Mouse (Mus musculus) embryonic facial prominence, embryonic 13.5 days (tissue): ENCODE measurements around the gene Hoxc5. TPM values are rescaled to one million over a fixed set of nuclear protein-coding genes. Genes with fewer than 3 reads are reported as not detected.
A peak's percentile ranks its signal among the peaks of the same experiment; 100 is the strongest.

Source experiments
- ATAC-seq: fragments of 200-750 bp; cut with Nextera tagmentation; 2 replicates; pipeline ENCODE4 v1.8.0; 2017; ENCODE audit warnings: low read depth; ENCODE audit not compliant: insufficient number of reproducible peaks, insufficient read depth, low FRiP score, low TSS enrichment
- H3K27ac ChIP-seq: fragments of 300-500 bp; sonication (generic); 2 replicates; pipeline ENCODE4 v1.5.1; 2015; ENCODE audit warnings: moderate library complexity, mild to moderate bottlenecking, inconsistent platforms
- H3K27me3 ChIP-seq: fragments of 300-500 bp; sonication (generic); 2 replicates; pipeline ENCODE4 v1.6.1; 2015; ENCODE audit warnings: mild to moderate bottlenecking, inconsistent platforms
- H3K36me3 ChIP-seq: fragments of 300-500 bp; sonication (generic); 2 replicates; pipeline ENCODE4 v1.6.1; 2015; ENCODE audit warnings: mild to moderate bottlenecking, inconsistent platforms
- H3K4me1 ChIP-seq: fragments of 300-500 bp; sonication (generic); 2 replicates; pipeline ENCODE4 v1.6.1; 2015; ENCODE audit warnings: inconsistent platforms
- H3K4me2 ChIP-seq: fragments of 300-500 bp; sonication (generic); 2 replicates; pipeline ENCODE4 v1.6.1; 2015; ENCODE audit warnings: moderate library complexity, mild to moderate bottlenecking, inconsistent platforms
- H3K4me3 ChIP-seq: fragments of 300-500 bp; sonication (generic); 2 replicates; pipeline ENCODE4 v1.5.1; 2015; ENCODE audit warnings: mild to moderate bottlenecking, inconsistent platforms
- H3K9ac ChIP-seq: fragments of 300-500 bp; sonication (generic); 2 replicates; pipeline ENCODE4 v1.6.1; 2015; ENCODE audit warnings: mild to moderate bottlenecking, inconsistent platforms
- H3K9me3 ChIP-seq: fragments of 300-500 bp; sonication (generic); 2 replicates; pipeline ENCODE4 v1.6.1; 2016; ENCODE audit warnings: inconsistent platforms
- WGBS: fragments of 180-500 bp; shearing (Covaris S2); methylation state at CpG from one replicate; pipeline ENCODE4 v1.1.7; 2015; ENCODE audit warnings: mixed read lengths; 5-methylcytosine and 5-hydroxymethylcytosine counted together
- polyA plus RNA-seq: library from polyadenylated mRNA; unstranded; fragments of >200 nt; fragmentation: Nextera tagmentation; extraction: Ambion mirVana; gene quantifications from 2 replicates; pipeline ENCODE4 v1.2.1, GENCODE M21; 2015

The Hoxc5 gene
- polyA plus RNA-seq, 1 experiment from 2014 or later, result 1.8 TPM

GRCm38 (mm10) chr15:103009265-103010111, 42.2 kb downstream of the Hoxc5 start:
- Histone ChIP-seq H3K27ac (no peak overlapping the region), H3K4me2 (no peak overlapping the region), H3K4me3 (no peak overlapping the region), H3K4me1 (peaks cover 5% of the 10 kb centered on the region), H3K9me3 (no peaks in the 10 kb centered on the region), H3K27me3 (peaks cover 99% of the 10 kb centered on the region), H3K36me3 (no peaks in the 10 kb centered on the region), H3K9ac (no peak overlapping the region)
- WGBS, result 1% methylated on average over 27 of the region's 27 CpGs
- ATAC-seq, result no peak

GRCm38 (mm10) chr15:103010112-103010846, 43.0 kb downstream of the Hoxc5 start:
- no peak for ATAC-seq
- H3K9me3 ChIP-seq, result no peaks in the 10 kb centered on the region
- peaks cover 99% of the 10 kb centered on the region for H3K27me3 ChIP-seq
- H3K4me2 ChIP-seq, result no peak overlapping the region
- no peak overlapping the region for H3K9ac ChIP-seq
- no peak overlapping the region for H3K27ac ChIP-seq
- H3K4me1 ChIP-seq, result peaks cover 5% of the 10 kb centered on the region
- no peak overlapping the region for H3K4me3 ChIP-seq
- H3K36me3 ChIP-seq, result no peaks in the 10 kb centered on the region
- WGBS, result 2% methylated on average over 31 of the region's 31 CpGs

- no peak overlapping the region for H3K4me3 ChIP-seq
- 2% methylated on average over 28 of the region's 28 CpGs for WGBS
- no peaks in the 10 kb centered on the region for H3K9me3 ChIP-seq
- no peak overlapping the region for H3K9ac ChIP-seq
- ATAC-seq, result no peak
- H3K27ac ChIP-seq, result no peak overlapping the region
- no peaks in the 10 kb centered on the region for H3K36me3 ChIP-seq
- peaks cover 99% of the 10 kb centered on the region for H3K27me3 ChIP-seq
- H3K4me2 ChIP-seq, result no peak overlapping the region
- H3K4me1 ChIP-seq, result peaks cover 5% of the 10 kb centered on the region
Measured at GRCm38 (mm10) chr15:103010847-103011555, 43.8 kb downstream of the Hoxc5 start.

GRCm38 (mm10) chr15:103011928-103012486, 44.8 kb downstream of the Hoxc5 start:
- Histone ChIP-seq H3K27ac (no peak overlapping the region), H3K9ac (no peak overlapping the region), H3K4me2 (no peak overlapping the region), H3K27me3 (peaks cover 99% of the 10 kb centered on the region), H3K36me3 (no peaks in the 10 kb centered on the region), H3K9me3 (no peaks in the 10 kb centered on the region), H3K4me3 (no peak overlapping the region), H3K4me1 (peaks cover 5% of the 10 kb centered on the region)
- 2% methylated on average over 26 of the region's 26 CpGs for WGBS
- ATAC-seq, result no peak

GRCm38 (mm10) chr15:103013238-103013984, 46.2 kb downstream of the Hoxc5 start:
- ATAC-seq, result no peak
- Histone ChIP-seq H3K27ac (no peak overlapping the region), H3K4me2 (peak overlapping the region; percentile 20; the same call in 1 of the 2 replicates), H3K9ac (no peak overlapping the region), H3K36me3 (no peaks in the 10 kb centered on the region), H3K4me3 (no peak overlapping the region), H3K27me3 (peaks cover 99% of the 10 kb centered on the region), H3K9me3 (no peaks in the 10 kb centered on the region), H3K4me1 (peaks cover 5% of the 10 kb centered on the region)
- WGBS, result 3% methylated on average over 17 of the region's 17 CpGs

GRCm38 (mm10) chr15:103014166-103015008, 47.1 kb downstream of the Hoxc5 start:
- 1% methylated on average over 57 of the region's 57 CpGs for WGBS
- Histone ChIP-seq H3K4me1 (peaks cover 5% of the 10 kb centered on the region), H3K9ac (no peak overlapping the region), H3K4me2 (peak overlapping the region; percentile 20), H3K27me3 (peaks cover 99% of the 10 kb centered on the region), H3K4me3 (peak overlapping the region; percentile 23), H3K36me3 (no peaks in the 10 kb centered on the region), H3K27ac (no peak overlapping the region), H3K9me3 (no peaks in the 10 kb centered on the region)
- ATAC-seq, result no peak

- Histone ChIP-seq H3K4me2 (peak overlapping the region; percentile 18; the same call in 1 of the 2 replicates), H3K36me3 (no peaks in the 10 kb centered on the region), H3K27ac (no peak overlapping the region), H3K9me3 (no peaks in the 10 kb centered on the region), H3K27me3 (peaks cover 99% of the 10 kb centered on the region), H3K9ac (no peak overlapping the region), H3K4me1 (peaks cover 5% of the 10 kb centered on the region), H3K4me3 (peak overlapping the region; percentile 14)
- WGBS, result under 1% methylated on average over 26 of the region's 28 CpGs
- ATAC-seq, result no peak
Measured at GRCm38 (mm10) chr15:103015009-103015399, 47.8 kb downstream of the Hoxc5 start.

- Histone ChIP-seq H3K4me2 (no peak overlapping the region), H3K27ac (no peak overlapping the region), H3K4me3 (peak overlapping the region; percentile 14; the same call in 1 of the 2 replicates), H3K9ac (no peak overlapping the region), H3K9me3 (no peaks in the 10 kb centered on the region), H3K4me1 (peaks cover 5% of the 10 kb centered on the region), H3K27me3 (peaks cover 99% of the 10 kb centered on the region), H3K36me3 (no peaks in the 10 kb centered on the region)
- ATAC-seq, result no peak
- WGBS, result 1% methylated on average over 19 of the region's 19 CpGs
Measured at GRCm38 (mm10) chr15:103015406-103016166, 48.3 kb downstream of the Hoxc5 start.

GRCm38 (mm10) chr15:103018636-103019035, 51.4 kb downstream of the Hoxc5 start, which contains the start of gene Hoxc4:
Hoxc4 (plus strand) TSS chr15:103018934.
- Histone ChIP-seq H3K4me2 (no peak within 1 kb of the TSS), H3K9me3 (no peaks in the 10 kb centered on the region), H3K4me3 (no peak within 1 kb of the TSS), H3K36me3 (no peaks in the 10 kb centered on the region), H3K27me3 (peaks cover 100% of the 10 kb centered on the region), H3K9ac (no peak within 1 kb of the TSS), H3K4me1 (peaks cover 5% of the 10 kb centered on the region), H3K27ac (no peak within 1 kb of the TSS)
- WGBS, result 5% methylated on average over 9 of the region's 9 CpGs
- no peak for ATAC-seq
